Mouse (Mus musculus): ENCODE measurements around the gene Pdzd2. TPM values are rescaled to one million over a fixed set of nuclear protein-coding genes. Genes with fewer than 3 reads are reported as not detected.
A peak's percentile ranks its signal among the peaks of the same experiment; 100 is the strongest.

Gene Pdzd2
- polyA plus RNA-seq, 1 experiment from 2014 or later, result 3.4 TPM

DNA sequence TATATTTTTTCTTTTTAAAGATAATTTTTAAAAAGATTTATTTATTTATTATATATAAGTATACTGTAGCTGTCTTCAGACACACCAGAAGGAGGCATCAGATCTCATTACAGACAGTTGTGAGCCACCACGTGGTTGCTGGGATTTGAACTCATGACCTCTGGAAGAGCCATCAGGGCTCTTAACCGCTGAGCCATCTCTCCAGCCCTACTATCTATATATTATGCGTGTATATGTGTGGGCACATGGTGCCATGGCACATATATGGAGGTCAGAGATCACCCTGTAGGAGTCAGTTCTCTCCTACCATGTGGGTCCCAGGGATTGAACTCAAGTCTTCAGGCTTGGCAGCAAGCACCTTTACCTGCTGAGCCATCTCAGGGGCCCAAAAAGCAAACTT, 359.7 kb downstream of the Pdzd2 start:
- Histone ChIP-seq H3K9me3 (replicated peaks; ENCODE audit: control insufficient read depth, low read length) (no peaks in the 10 kb centered on the region; the same call in 1 of the 2 replicates), H3K27me3 (ENCODE audit: control insufficient read depth, insufficient read depth, low read length) (no peaks in the 10 kb centered on the region), H3K27ac (replicated peaks; ENCODE audit: low read depth, low read length) (no peak overlapping the region), H3K4me3 (ENCODE audit: low read depth, low read length) (no peak overlapping the region), H3K36me3 (replicated peaks; ENCODE audit: control insufficient read depth, insufficient read depth, low read depth, low read length) (no peaks in the 10 kb centered on the region), H3K4me2 (ENCODE audit: low read depth, low read length) (no peak overlapping the region), H3K9ac (replicated peaks; ENCODE audit: low read length) (no peak overlapping the region), H3K4me1 (ENCODE audit: control insufficient read depth, insufficient read depth, low read length) (0 out of 2 replicates have a peak, but pooled peaks cover 3% of the 10 kb centered on the region)
- DNase-seq (ENCODE audit: low spot score), result no peak
- 91% methylated on average over 3 of the region's 3 CpGs for WGBS
- ATAC-seq (replicated peaks; ENCODE audit: insufficient number of reproducible peaks, low FRiP score, low TSS enrichment, low read depth), result no peak

- H3K27me3 ChIP-seq (ENCODE audit: control insufficient read depth, insufficient read depth, low read length), result no peaks in the 10 kb centered on the region
- H3K36me3 ChIP-seq (replicated peaks; ENCODE audit: control insufficient read depth, insufficient read depth, low read depth, low read length), result no peaks in the 10 kb centered on the region
- H3K4me1 ChIP-seq (ENCODE audit: control insufficient read depth, insufficient read depth, low read length), result 0 out of 2 replicates have a peak, but pooled peaks cover 3% of the 10 kb centered on the region
- H3K9ac ChIP-seq (replicated peaks; ENCODE audit: low read length), result no peak overlapping the region
- no peaks in the 10 kb centered on the region; the same call in 1 of the 2 replicates for H3K9me3 ChIP-seq (replicated peaks; ENCODE audit: control insufficient read depth, low read length)
- H3K27ac ChIP-seq (replicated peaks; ENCODE audit: low read depth, low read length), result no peak overlapping the region
- 81% methylated on average over 10 of the region's 10 CpGs for WGBS
- DNase-seq (ENCODE audit: low spot score), result no peak
- no peak overlapping the region for H3K4me3 ChIP-seq (ENCODE audit: low read depth, low read length)
- no peak overlapping the region for H3K4me2 ChIP-seq (ENCODE audit: low read depth, low read length)
- ATAC-seq (replicated peaks; ENCODE audit: insufficient number of reproducible peaks, low FRiP score, low TSS enrichment, low read depth), result no peak
Observed at GRCm38 (mm10) chr15:12377800-12378199, 361.9 kb downstream of the Pdzd2 start.

DNA sequence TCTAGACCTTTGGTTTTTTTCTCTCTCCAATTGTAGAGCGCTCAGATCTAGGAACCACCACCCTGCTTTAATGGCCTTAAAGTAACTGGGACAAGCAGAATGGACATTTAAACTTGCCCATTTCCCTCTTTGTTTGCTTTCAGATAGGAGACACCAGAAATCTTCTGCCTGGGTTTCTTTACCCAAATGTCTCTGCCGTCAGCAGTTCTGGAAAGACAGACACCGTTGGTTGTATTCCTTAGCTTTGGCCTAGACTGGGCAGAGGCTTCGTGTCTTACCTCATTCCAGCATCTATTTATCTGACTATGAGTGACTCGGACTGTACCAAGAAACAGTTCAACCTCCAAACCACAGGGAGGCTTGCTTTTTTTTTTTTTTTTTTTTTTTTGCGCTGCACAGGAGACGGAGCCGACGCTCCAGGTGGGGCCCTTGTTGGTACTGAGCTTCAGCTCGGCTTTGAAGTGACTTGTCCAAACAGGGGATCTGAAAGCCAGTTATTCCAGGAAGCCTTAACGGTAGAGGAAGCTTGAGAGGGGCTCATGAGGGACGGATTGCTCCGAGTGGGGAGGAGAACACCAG, 363.1 kb downstream of the Pdzd2 start:
- Histone ChIP-seq H3K9me3 (replicated peaks; ENCODE audit: control insufficient read depth, low read length) (no peaks in the 10 kb centered on the region; the same call in 1 of the 2 replicates), H3K4me1 (ENCODE audit: control insufficient read depth, insufficient read depth, low read length) (0 out of 2 replicates have a peak, but pooled peaks cover 3% of the 10 kb centered on the region), H3K27ac (replicated peaks; ENCODE audit: low read depth, low read length) (no peak overlapping the region), H3K36me3 (replicated peaks; ENCODE audit: control insufficient read depth, insufficient read depth, low read depth, low read length) (no peaks in the 10 kb centered on the region), H3K27me3 (ENCODE audit: control insufficient read depth, insufficient read depth, low read length) (no peaks in the 10 kb centered on the region), H3K4me3 (ENCODE audit: low read depth, low read length) (no peak overlapping the region), H3K4me2 (ENCODE audit: low read depth, low read length) (no peak overlapping the region), H3K9ac (replicated peaks; ENCODE audit: low read length) (no peak overlapping the region)
- ATAC-seq (replicated peaks; ENCODE audit: insufficient number of reproducible peaks, low FRiP score, low TSS enrichment, low read depth), result no peak
- DNase-seq (ENCODE audit: low spot score), result no peak
- WGBS, result 42% methylated on average over 13 of the region's 13 CpGs

DNA sequence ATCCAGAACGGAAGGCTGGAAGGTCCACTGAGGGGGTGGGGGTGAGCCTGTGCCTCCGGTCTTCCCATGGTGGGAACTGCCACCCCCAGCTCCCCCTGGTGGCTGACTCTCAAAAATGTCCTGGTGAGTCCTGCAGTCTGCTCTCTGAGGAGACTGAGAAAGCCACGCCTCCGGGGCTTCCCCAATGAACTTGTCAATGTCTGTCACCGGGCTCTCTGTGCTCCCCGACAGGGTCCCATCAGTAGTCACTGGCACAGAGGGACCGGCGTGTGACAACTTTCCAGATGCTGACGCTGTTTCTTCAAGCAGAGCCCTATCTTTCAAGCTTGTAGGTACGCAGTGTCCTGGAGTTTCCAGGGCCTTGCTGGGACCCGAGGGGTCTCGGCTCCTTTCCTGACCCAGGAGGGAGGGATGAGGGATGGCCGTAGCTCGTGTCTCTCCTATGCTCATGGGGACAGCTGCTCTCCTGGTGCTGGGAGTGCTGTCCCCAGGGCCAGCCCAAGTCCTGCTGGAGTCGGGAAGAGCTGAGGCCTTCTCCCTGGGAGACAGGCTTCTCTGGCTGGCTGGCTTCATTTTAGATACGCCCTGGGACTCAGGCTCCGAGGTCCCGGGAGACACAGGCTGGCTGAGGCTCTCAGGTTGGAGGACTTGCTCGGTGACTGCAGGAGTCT, 363.9 kb downstream of the Pdzd2 start:
- 3% methylated on average over 19 of the region's 19 CpGs for WGBS

DNA sequence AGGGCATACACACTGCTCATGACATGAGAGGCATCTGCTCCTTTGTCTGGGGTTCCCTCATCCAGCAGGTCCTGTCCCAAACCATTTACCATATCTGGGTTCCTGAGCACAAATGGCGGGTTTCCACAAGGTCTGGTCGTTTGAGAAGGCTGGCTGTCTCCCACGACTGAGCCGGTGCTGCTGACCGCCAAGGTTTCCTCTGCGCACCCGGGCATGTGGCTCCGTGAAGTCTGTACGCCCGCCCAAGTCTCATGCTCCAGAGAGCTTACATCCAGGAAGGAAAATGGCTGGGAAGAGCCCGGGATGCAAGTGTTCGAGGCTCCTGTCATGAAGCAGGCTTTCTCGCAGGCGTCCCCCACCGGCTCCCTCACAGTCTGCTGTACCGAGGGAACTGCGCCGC, 364.8 kb downstream of the Pdzd2 start:
- no peaks in the 10 kb centered on the region for H3K27me3 ChIP-seq (ENCODE audit: control insufficient read depth, insufficient read depth, low read length)
- H3K27ac ChIP-seq (replicated peaks; ENCODE audit: low read depth, low read length), result no peak overlapping the region
- H3K9ac ChIP-seq (replicated peaks; ENCODE audit: low read length), result peak overlapping the region; percentile 47; the same call in 1 of the 2 replicates
- DNase-seq (ENCODE audit: low spot score), result no peak
- ATAC-seq (replicated peaks; ENCODE audit: insufficient number of reproducible peaks, low FRiP score, low TSS enrichment, low read depth), result no peak
- H3K4me1 ChIP-seq (ENCODE audit: control insufficient read depth, insufficient read depth, low read length), result 0 out of 2 replicates have a peak, but pooled peaks cover 3% of the 10 kb centered on the region
- 58% methylated on average over 18 of the region's 18 CpGs for WGBS
- peak overlapping the region; percentile 32 for H3K4me3 ChIP-seq (ENCODE audit: low read depth, low read length)
- no peaks in the 10 kb centered on the region for H3K9me3 ChIP-seq (replicated peaks; ENCODE audit: control insufficient read depth, low read length)
- H3K4me2 ChIP-seq (ENCODE audit: low read depth, low read length), result peak overlapping the region; percentile 55
- no peaks in the 10 kb centered on the region for H3K36me3 ChIP-seq (replicated peaks; ENCODE audit: control insufficient read depth, insufficient read depth, low read depth, low read length)

More for the DNA sequence above, 363.9 kb downstream of the Pdzd2 start:
- H3K4me2 ChIP-seq (ENCODE audit: low read depth, low read length), result peak overlapping the region; percentile 55
- H3K27ac ChIP-seq (replicated peaks; ENCODE audit: low read depth, low read length), result no peak overlapping the region
- peak; percentile 95 for DNase-seq (ENCODE audit: low spot score)
- H3K4me1 ChIP-seq (ENCODE audit: control insufficient read depth, insufficient read depth, low read length), result 0 out of 2 replicates have a peak, but pooled peaks cover 3% of the 10 kb centered on the region
- H3K27me3 ChIP-seq (ENCODE audit: control insufficient read depth, insufficient read depth, low read length), result no peaks in the 10 kb centered on the region
- H3K4me3 ChIP-seq (ENCODE audit: low read depth, low read length), result peak overlapping the region; percentile 32
- no peaks in the 10 kb centered on the region for H3K36me3 ChIP-seq (replicated peaks; ENCODE audit: control insufficient read depth, insufficient read depth, low read depth, low read length)
- ATAC-seq (replicated peaks; ENCODE audit: insufficient number of reproducible peaks, low FRiP score, low TSS enrichment, low read depth), result peak; percentile 65
- H3K9ac ChIP-seq (replicated peaks; ENCODE audit: low read length), result peak overlapping the region; percentile 19; the same call in 1 of the 2 replicates
- H3K9me3 ChIP-seq (replicated peaks; ENCODE audit: control insufficient read depth, low read length), result no peaks in the 10 kb centered on the region; the same call in 1 of the 2 replicates

DNA sequence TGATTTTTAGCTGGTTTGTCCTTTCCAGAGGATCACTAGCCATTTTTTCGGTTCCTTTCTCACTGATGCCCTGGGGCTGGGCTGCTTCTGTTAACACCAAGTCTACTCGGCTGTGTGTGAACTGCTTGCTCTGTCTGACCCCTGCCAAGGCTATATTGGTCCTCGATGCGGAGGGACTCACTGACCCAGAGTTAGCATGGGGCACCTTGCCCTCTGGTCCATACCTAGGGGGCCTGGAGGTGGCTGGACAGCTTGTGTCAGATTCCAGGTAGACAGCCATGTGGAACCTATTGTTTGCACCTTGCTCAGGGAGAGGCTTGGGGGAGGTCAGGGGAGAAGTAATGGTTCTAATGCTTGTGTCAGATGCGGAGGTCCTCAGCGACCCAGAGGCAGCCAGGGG, 365.8 kb downstream of the Pdzd2 start:
- ATAC-seq (replicated peaks; ENCODE audit: insufficient number of reproducible peaks, low FRiP score, low TSS enrichment, low read depth) (no peak), DNase-seq (ENCODE audit: low spot score) (no peak)
- 65% methylated on average over 6 of the region's 6 CpGs for WGBS
- no peaks in the 10 kb centered on the region for H3K27me3 ChIP-seq (ENCODE audit: control insufficient read depth, insufficient read depth, low read length)
- no peak overlapping the region for H3K27ac ChIP-seq (replicated peaks; ENCODE audit: low read depth, low read length)
- H3K9ac ChIP-seq (replicated peaks; ENCODE audit: low read length), result no peak overlapping the region
- H3K4me2 ChIP-seq (ENCODE audit: low read depth, low read length), result no peak overlapping the region
- no peak overlapping the region for H3K4me3 ChIP-seq (ENCODE audit: low read depth, low read length)
- no peaks in the 10 kb centered on the region for H3K9me3 ChIP-seq (replicated peaks; ENCODE audit: control insufficient read depth, low read length)
- 0 out of 2 replicates have a peak, but pooled peaks cover 3% of the 10 kb centered on the region for H3K4me1 ChIP-seq (ENCODE audit: control insufficient read depth, insufficient read depth, low read length)
- H3K36me3 ChIP-seq (replicated peaks; ENCODE audit: control insufficient read depth, insufficient read depth, low read depth, low read length), result no peaks in the 10 kb centered on the region

- DNase-seq (ENCODE audit: low spot score), result no peak
- no peak overlapping the region for H3K9ac ChIP-seq (replicated peaks; ENCODE audit: low read length)
- no peak overlapping the region for H3K4me2 ChIP-seq (ENCODE audit: low read depth, low read length)
- H3K9me3 ChIP-seq (replicated peaks; ENCODE audit: control insufficient read depth, low read length), result no peaks in the 10 kb centered on the region
- H3K4me1 ChIP-seq (ENCODE audit: control insufficient read depth, insufficient read depth, low read length), result 0 out of 2 replicates have a peak, but pooled peaks cover 3% of the 10 kb centered on the region
- ATAC-seq (replicated peaks; ENCODE audit: insufficient number of reproducible peaks, low FRiP score, low TSS enrichment, low read depth), result no peak
- H3K4me3 ChIP-seq (ENCODE audit: low read depth, low read length), result no peak overlapping the region
- H3K27me3 ChIP-seq (ENCODE audit: control insufficient read depth, insufficient read depth, low read length), result no peaks in the 10 kb centered on the region
- WGBS, result 64% methylated on average over 14 of the region's 14 CpGs
- no peaks in the 10 kb centered on the region for H3K36me3 ChIP-seq (replicated peaks; ENCODE audit: control insufficient read depth, insufficient read depth, low read depth, low read length)
- no peak overlapping the region for H3K27ac ChIP-seq (replicated peaks; ENCODE audit: low read depth, low read length)
Observed at GRCm38 (mm10) chr15:12373496-12373895, 366.2 kb downstream of the Pdzd2 start.

GRCm38 (mm10) chr15:12371183-12371582, 368.5 kb downstream of the Pdzd2 start:
- no peak overlapping the region for H3K27ac ChIP-seq (replicated peaks; ENCODE audit: low read depth, low read length)
- H3K4me2 ChIP-seq (ENCODE audit: low read depth, low read length), result no peak overlapping the region
- no peaks in the 10 kb centered on the region for H3K36me3 ChIP-seq (replicated peaks; ENCODE audit: control insufficient read depth, insufficient read depth, low read depth, low read length)
- no peak overlapping the region for H3K9ac ChIP-seq (replicated peaks; ENCODE audit: low read length)
- no peaks in the 10 kb centered on the region for H3K27me3 ChIP-seq (ENCODE audit: control insufficient read depth, insufficient read depth, low read length)
- DNase-seq (ENCODE audit: low spot score) (peak; percentile 86), ATAC-seq (replicated peaks; ENCODE audit: insufficient number of reproducible peaks, low FRiP score, low TSS enrichment, low read depth) (0 out of 2 replicates have a peak, but pooled peaks have one; percentile 25)
- 6% methylated on average over 8 of the region's 8 CpGs for WGBS
- H3K9me3 ChIP-seq (replicated peaks; ENCODE audit: control insufficient read depth, low read length), result no peaks in the 10 kb centered on the region
- H3K4me1 ChIP-seq (ENCODE audit: control insufficient read depth, insufficient read depth, low read length), result 0 out of 2 replicates have a peak, but pooled peaks cover 3% of the 10 kb centered on the region
- no peak overlapping the region for H3K4me3 ChIP-seq (ENCODE audit: low read depth, low read length)

All from embryonic facial prominence, embryonic 11.5 days (tissue).